Mouse (Mus musculus) neural tube, postnatal 0 days (tissue): ENCODE results near the gene Qrfp. TPM values are rescaled to one million over a fixed set of nuclear protein-coding genes. Genes with fewer than 3 reads are reported as not detected.

Source experiments
- polyA plus RNA-seq: library from polyadenylated mRNA; unstranded; fragments of >200 nt; fragmentation: Nextera tagmentation; extraction: Ambion mirVana; gene quantifications from 2 replicates; pipeline ENCODE4 v1.2.1, GENCODE M21; 2015

Qrfp gene
- 0.10 TPM in 2 replicates for polyA plus RNA-seq

GRCm38 (mm10) chr2:31810444-31810843 lies at the start of gene Qrfp:
Gene Qrfp, minus strand, starts transcription at chr2:31810580.

DNA sequence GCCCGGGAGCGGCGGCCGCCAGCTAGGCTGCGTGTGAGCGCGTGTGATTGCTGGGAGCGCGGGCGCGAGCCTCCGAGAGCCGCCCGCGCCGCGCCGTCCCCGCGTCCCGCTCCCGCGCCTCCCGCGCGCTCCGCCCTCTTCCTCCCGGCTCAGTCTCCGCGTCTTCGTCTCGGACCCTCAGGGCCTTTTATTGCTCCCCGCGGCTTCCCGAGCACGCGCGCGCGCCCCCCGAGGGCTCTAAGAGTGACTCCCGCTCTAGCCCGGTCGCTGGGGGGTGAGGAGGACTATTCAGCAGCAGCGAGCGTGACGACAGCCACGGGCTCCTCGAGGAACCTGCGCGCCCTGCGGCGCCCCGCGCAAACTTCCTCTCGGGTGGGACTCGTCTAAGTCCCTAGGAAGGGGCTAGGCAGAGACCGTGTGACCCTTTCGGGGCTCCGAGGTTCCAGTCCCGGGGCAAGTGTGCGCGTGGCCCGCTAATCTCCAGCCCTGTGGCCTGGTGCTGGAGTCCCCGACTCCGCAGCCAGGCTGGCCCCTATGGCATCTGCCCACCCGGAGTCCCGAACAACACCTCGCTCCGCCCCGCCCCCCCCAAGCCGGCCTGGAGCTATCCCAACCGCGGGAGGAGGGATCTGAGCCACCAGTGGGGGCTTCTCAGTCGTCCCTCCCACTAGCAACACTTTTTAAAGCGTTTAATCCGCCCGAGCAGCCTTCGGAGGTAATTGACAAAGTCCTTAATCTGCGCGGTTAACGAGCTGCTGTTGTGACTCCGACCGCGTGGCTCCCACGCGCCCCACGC lies 35.7 kb upstream of the Qrfp start, which contains the start of gene Fibcd1:
Gene Fibcd1, minus strand, starts transcription at position 110 of the 796 bp plus-strand sequence.

Other genes with a start within 250 kb of the Qrfp start
- 42.9 and 46.7 TPM in 2 replicates for gene Fubp3, start 237.9 kb downstream of the Qrfp start, polyA plus RNA-seq
- gene Prdm12, start 170.5 kb downstream of the Qrfp start, polyA plus RNA-seq = 0.24 and 2.9 TPM in 2 replicates
- 29.2 and 34.8 TPM in 2 replicates for gene Exosc2, start 139.9 kb downstream of the Qrfp start, polyA plus RNA-seq
- gene Abl1, start 122.2 kb downstream of the Qrfp start, polyA plus RNA-seq = 10.2 and 11.0 TPM in 2 replicates
- 5.5 and 5.7 TPM in 2 replicates for gene Fibcd1, start 35.4 kb upstream of the Qrfp start, polyA plus RNA-seq
- 2.0 and 2.5 TPM in 2 replicates for gene Lamc3, start 76.7 kb upstream of the Qrfp start, polyA plus RNA-seq
- gene Aif1l, start 139.6 kb upstream of the Qrfp start, polyA plus RNA-seq = 15.9 and 16.9 TPM in 2 replicates
- 60.2 and 64.6 TPM in 2 replicates for gene Nup214, start 163.9 kb upstream of the Qrfp start, polyA plus RNA-seq